ENCODE assay signal across 8 mouse cellular contexts in the genomic region with DNA sequence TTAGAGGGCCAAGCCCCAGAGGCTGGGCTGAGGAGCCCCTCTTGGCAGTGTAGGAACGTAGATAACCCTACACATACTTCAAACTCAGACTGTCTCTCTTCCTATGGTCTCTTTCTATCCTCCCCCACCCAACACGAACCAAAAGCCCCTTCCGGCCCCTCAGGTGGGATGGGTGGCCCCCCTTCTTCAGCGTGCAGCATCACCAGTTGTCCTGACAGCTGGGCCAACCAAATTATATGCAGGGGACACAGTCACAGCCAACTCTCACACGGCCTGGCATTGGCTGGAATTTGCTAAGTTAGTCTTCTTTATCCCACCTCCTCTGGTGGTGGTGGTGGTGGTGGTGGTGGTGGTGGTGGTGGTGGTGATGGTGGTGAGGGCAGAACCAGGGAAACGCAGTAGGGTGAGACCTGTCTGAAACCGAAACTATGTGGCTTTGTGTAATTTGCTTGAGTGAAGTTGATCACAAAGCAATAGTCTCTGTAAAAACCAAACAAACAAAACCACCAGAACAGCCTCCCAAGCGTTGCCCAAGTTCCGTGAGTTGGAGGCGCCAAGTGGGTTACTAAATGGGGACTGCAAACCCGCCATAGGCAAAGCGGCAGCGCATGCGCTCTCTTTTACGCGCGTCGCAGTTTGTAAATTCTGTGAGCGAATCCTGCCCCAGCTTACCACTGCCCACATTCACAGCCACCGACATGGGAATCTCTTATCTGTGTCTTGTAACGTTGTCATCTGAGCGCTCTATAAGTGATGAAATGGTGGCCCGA. TPM values are rescaled to one million over a fixed set of nuclear protein-coding genes. Genes with fewer than 3 reads are reported as not detected.
DNase-seq lines count a peak whose midpoint lies in the region; ATAC-seq and TF ChIP-seq lines count a peak whose summit lies in the region.

No protein-coding gene starts in this region.

- H3K4me1 ChIP-seq in kidney, adult 2 months (ENCODE audit: control insufficient read depth, insufficient read depth, low read length): no peaks in the 10 kb centered on the region; the same call in 1 of the 2 replicates
- no peaks in the 10 kb centered on the region for H3K4me1 ChIP-seq in hindbrain, embryonic 11.5 days (replicated peaks; ENCODE audit: control insufficient read depth, insufficient read depth, low read length)
- peaks cover 7% of the 10 kb centered on the region; the same call in 1 of the 2 replicates for H3K4me1 ChIP-seq in lung, postnatal 0 days (ENCODE audit: insufficient read depth, low read depth, low read length)
- H3K4me1 ChIP-seq in stomach, postnatal 0 days (replicated peaks; ENCODE audit: control insufficient read depth, insufficient read depth): no peaks in the 10 kb centered on the region

- no peak overlapping the region; the same call in 1 of the 2 replicates for H3K4me2 ChIP-seq in hindbrain, embryonic 11.5 days (replicated peaks; ENCODE audit: low read depth, low read length)
- peak overlapping the region; percentile 37 for H3K4me2 ChIP-seq in lung, postnatal 0 days (replicated peaks; ENCODE audit: low read depth, low read length)
- peak overlapping the region; percentile 15; the same call in 1 of the 2 replicates for H3K4me2 ChIP-seq in stomach, postnatal 0 days (replicated peaks; ENCODE audit: low read depth)

- no peaks in the 10 kb centered on the region for H3K36me3 ChIP-seq in kidney, adult 2 months (ENCODE audit: control insufficient read depth, insufficient read depth, low read length)
- no peaks in the 10 kb centered on the region for H3K36me3 ChIP-seq in hindbrain, embryonic 11.5 days (ENCODE audit: control insufficient read depth, insufficient read depth, low read length)
- no peaks in the 10 kb centered on the region for H3K36me3 ChIP-seq in lung, postnatal 0 days (ENCODE audit: insufficient read depth, low read length)
- H3K36me3 ChIP-seq in stomach, postnatal 0 days (ENCODE audit: control insufficient read depth, insufficient read depth, low read length): no peaks in the 10 kb centered on the region

- H3K4me3 ChIP-seq in kidney, adult 2 months (ENCODE audit: insufficient read depth, low read depth, low read length): peak overlapping the region; percentile 37
- H3K4me3 ChIP-seq in hindbrain, embryonic 11.5 days (ENCODE audit: low read depth, low read length): no peak overlapping the region
- H3K4me3 ChIP-seq in lung, postnatal 0 days (ENCODE audit: low read depth, low read length): peak overlapping the region; percentile 23; the same call in 1 of the 2 replicates
- peak overlapping the region; percentile 17; the same call in 1 of the 2 replicates for H3K4me3 ChIP-seq in stomach, postnatal 0 days (ENCODE audit: low read depth, low read length)

- no peak for DNase-seq in kidney, adult 2 months
- no peak for DNase-seq in kidney, adult 11 months
- DNase-seq in R1 (ENCODE audit: low read depth, low spot score): peak; percentile 31
- peak; percentile 32 for DNase-seq in hindbrain, embryonic 11.5 days (ENCODE audit: low spot score)
- DNase-seq in lung, postnatal 0 days (ENCODE audit: low spot score): peak; percentile 48
- no peak for DNase-seq in stomach, postnatal 0 days (ENCODE audit: low spot score)
- DNase-seq in kidney, postnatal 10 days: no peak
- no peak for DNase-seq in cerebellum, adult 11-12 months

- H3K9ac ChIP-seq in hindbrain, embryonic 11.5 days (ENCODE audit: low read depth, low read length): no peak overlapping the region
- no peak overlapping the region for H3K9ac ChIP-seq in lung, postnatal 0 days (replicated peaks; ENCODE audit: low read depth)
- no peak overlapping the region for H3K9ac ChIP-seq in stomach, postnatal 0 days (ENCODE audit: low read length)

- no peak for TF ChIP-seq EP300 in lung, postnatal 0 days (IDR thresholded peaks at IDR 0.05)
- no peak for TF ChIP-seq EP300 in stomach, postnatal 0 days (optimal IDR thresholded peaks at IDR 0.05)

- no peaks in the 10 kb centered on the region for H3K9me3 ChIP-seq in hindbrain, embryonic 11.5 days (ENCODE audit: control insufficient read depth, low read length)
- H3K9me3 ChIP-seq in lung, postnatal 0 days (ENCODE audit: low read length): no peaks in the 10 kb centered on the region
- H3K9me3 ChIP-seq in stomach, postnatal 0 days (ENCODE audit: control insufficient read depth, low read length): no peaks in the 10 kb centered on the region

- H3K27me3 ChIP-seq in kidney, adult 2 months (replicated peaks; ENCODE audit: control insufficient read depth, insufficient read depth, low read length): no peaks in the 10 kb centered on the region
- peaks cover 23% of the 10 kb centered on the region for H3K27me3 ChIP-seq in hindbrain, embryonic 11.5 days (ENCODE audit: control insufficient read depth, insufficient read depth, low read length)
- no peaks in the 10 kb centered on the region; the same call in 1 of the 2 replicates for H3K27me3 ChIP-seq in lung, postnatal 0 days (replicated peaks; ENCODE audit: insufficient read depth, low read length)
- no peaks in the 10 kb centered on the region for H3K27me3 ChIP-seq in stomach, postnatal 0 days (ENCODE audit: control insufficient read depth, insufficient read depth, low read length)

- no peak overlapping the region for H3K27ac ChIP-seq in kidney, adult 2 months (ENCODE audit: insufficient read depth, low read depth, low read length)
- no peak overlapping the region for H3K27ac ChIP-seq in hindbrain, embryonic 11.5 days (ENCODE audit: low read depth, low read length)
- no peak overlapping the region for H3K27ac ChIP-seq in lung, postnatal 0 days (ENCODE audit: low read length)
- H3K27ac ChIP-seq in stomach, postnatal 0 days (replicated peaks): no peak overlapping the region

- no peak for ATAC-seq in hindbrain, embryonic 11.5 days (ENCODE audit: low FRiP score)
- peak; percentile 22; the same call in 1 of the 2 replicates for ATAC-seq in lung, postnatal 0 days
- no peak for ATAC-seq in stomach, postnatal 0 days (ENCODE audit: low FRiP score, low TSS enrichment)

- no peak for TF ChIP-seq POLR2A in kidney, adult 2 months (IDR thresholded peaks at IDR 0.05; ENCODE audit: low read depth, low read length)

- WGBS in kidney, adult 2 months: 31% methylated on average over 23 of the region's 23 CpGs
- 33% methylated on average over 23 of the region's 23 CpGs for WGBS in hindbrain, embryonic 11.5 days
- WGBS in lung, postnatal 0 days: 31% methylated on average over 23 of the region's 23 CpGs
- 40% methylated on average over 23 of the region's 23 CpGs for WGBS in stomach, postnatal 0 days

- no peak for TF ChIP-seq CTCF in kidney, adult 2 months (conservative IDR thresholded peaks at IDR 0.05; ENCODE audit: insufficient read depth, insufficient read length, low read depth, low read length)
- TF ChIP-seq CTCF in lung, postnatal 0 days (IDR thresholded peaks at IDR 0.05): no peak
- TF ChIP-seq CTCF in stomach, postnatal 0 days (IDR thresholded peaks at IDR 0.05; ENCODE audit: low read depth): no peak

RNA-seq across cellular contexts. Expression of gene Slc35c1, which starts 24.1 kb away (rescaled TPM):
- 29.6 and 35.4 TPM in 2 replicates for polyA plus RNA-seq in kidney, adult 2 months (2012; rRNA removed)
- polyA plus RNA-seq in hindbrain, embryonic 11.5 days (2014; fragmentation: Nextera tagmentation; extraction: Ambion mirVana): 8.7 and 9.0 TPM in 2 replicates
- polyA plus RNA-seq in lung, postnatal 0 days (2015; fragmentation: Nextera tagmentation; extraction: Ambion mirVana): 12.9 and 13.1 TPM in 2 replicates
- polyA plus RNA-seq in stomach, postnatal 0 days (2015; fragmentation: Nextera tagmentation; extraction: Ambion mirVana): 35.8 and 41.7 TPM in 2 replicates

RNA-seq across cellular contexts. Expression of gene Cry2, which starts 50.6 kb away (rescaled TPM):
- polyA plus RNA-seq in kidney, adult 2 months (2012; rRNA removed): 13.5 and 15.3 TPM in 2 replicates
- 21.5 and 22.1 TPM in 2 replicates for polyA plus RNA-seq in hindbrain, embryonic 11.5 days (2014; fragmentation: Nextera tagmentation; extraction: Ambion mirVana)
- polyA plus RNA-seq in lung, postnatal 0 days (2015; fragmentation: Nextera tagmentation; extraction: Ambion mirVana): 36.3 and 36.6 TPM in 2 replicates
- 14.8 and 17.3 TPM in 2 replicates for polyA plus RNA-seq in stomach, postnatal 0 days (2015; fragmentation: Nextera tagmentation; extraction: Ambion mirVana)

Comparison
In these comparisons a context has a peak if more than half of its experiments do, and no peak if none do; other contexts are left out.
1. DNase-seq: peak in R1 (single experiment), hindbrain, embryonic 11.5 days (single experiment) and lung, postnatal 0 days (single experiment); none in kidney, adult 2 months (single experiment), kidney, adult 11 months (single experiment), stomach, postnatal 0 days (single experiment), kidney, postnatal 10 days (single experiment) and cerebellum, adult 11-12 months (single experiment).